Mouse (Mus musculus) olfactory bulb, adult 2 months (tissue): Measurements from ENCODE around the gene Zfp385b. TPM values are rescaled to one million over a fixed set of nuclear protein-coding genes. Genes with fewer than 3 reads are reported as not detected.

Source experiments
- H3K27ac ChIP-seq: fragments of 200-500 bp; 2 replicates; pipeline ENCODE4 v1.5.1; 2012; ENCODE audit warnings: low read depth, low read length; ENCODE audit not compliant: insufficient read depth
- H3K4me1 ChIP-seq: fragments of 200-500 bp; 2 replicates; pipeline ENCODE4 v1.6.1; 2012; ENCODE audit warnings: low read length; ENCODE audit not compliant: control insufficient read depth, insufficient read depth
- H3K4me3 ChIP-seq: fragments of 200-500 bp; 2 replicates; pipeline ENCODE4 v1.5.1; 2012; ENCODE audit warnings: mild to moderate bottlenecking, low read depth, low read length, moderate library complexity; ENCODE audit not compliant: insufficient read depth
- CTCF ChIP-seq: fragments of 200-500 bp; IDR thresholded peaks from 2 replicates; pipeline ENCODE4 v1.5.1; 2012; ENCODE audit warnings: low read depth, mild to moderate bottlenecking, low read length, moderate library complexity; ENCODE audit not compliant: insufficient read depth
- POLR2A ChIP-seq: fragments of 200-500 bp; IDR thresholded peaks from 2 replicates; pipeline ENCODE4 v1.6.1; 2012; ENCODE audit warnings: mild to moderate bottlenecking, low read depth, low read length, moderate library complexity; ENCODE audit not compliant: insufficient read depth
- WGBS: fragments of 180-500 bp; shearing (Covaris S2); methylation state at CpG from one replicate; pipeline ENCODE4 v1.1.7; 2018; 5-methylcytosine and 5-hydroxymethylcytosine counted together
- polyA plus RNA-seq: library from polyadenylated mRNA; stranded (reverse); fragments of >200 nt; gene quantifications from 2 replicates; pipeline ENCODE4 v1.2.4, GENCODE M21; 2012; ENCODE audit warnings: low replicate concordance; ENCODE audit not compliant: missing spikeins, insufficient read depth, insufficient read length

Zfp385b gene
- polyA plus RNA-seq, 1 experiment, result not detected

- 78% methylated on average over 9 of the region's 9 CpGs for WGBS
- no peak for TF ChIP-seq POLR2A
- no peak for TF ChIP-seq CTCF
These were observed 442.6 kb downstream of the Zfp385b start for GRCm38 (mm10) chr2:77376823-77377222.

GRCm38 (mm10) chr2:77375155-77375554, 444.3 kb downstream of the Zfp385b start:
- H3K4me3 ChIP-seq, result no peak overlapping the region
- TF ChIP-seq POLR2A (no peak), CTCF (no peak)

More at GRCm38 (mm10) chr2:77376823-77377222, 442.6 kb downstream of the Zfp385b start:
- Histone ChIP-seq H3K4me1 (no peaks in the 10 kb centered on the region), H3K27ac (no peak overlapping the region), H3K4me3 (no peak overlapping the region)

GRCm38 (mm10) chr2:77369174-77369573, 450.3 kb downstream of the Zfp385b start:
- no peak overlapping the region for H3K27ac ChIP-seq
- no peak for TF ChIP-seq POLR2A
- no peak for TF ChIP-seq CTCF
- WGBS, result 71% methylated on average over 4 of the region's 4 CpGs
- H3K4me3 ChIP-seq, result no peak overlapping the region
- H3K4me1 ChIP-seq, result no peaks in the 10 kb centered on the region

More at GRCm38 (mm10) chr2:77375155-77375554, 444.3 kb downstream of the Zfp385b start:
- no peaks in the 10 kb centered on the region for H3K4me1 ChIP-seq
- 32% methylated on average over 8 of the region's 8 CpGs for WGBS
- H3K27ac ChIP-seq, result no peak overlapping the region

Other genes with a start within 250 kb of the Zfp385b start
- gene Cwc22, start 126.7 kb upstream of the Zfp385b start, polyA plus RNA-seq, result not detected in 2 replicates